Mouse (Mus musculus) small intestine, adult 2 months (tissue): ENCODE measurements around the gene Olfr97.

Experiments
- CTCF ChIP-seq: fragments of 200-500 bp; IDR thresholded peaks from 2 replicates; pipeline ENCODE4 v1.5.1; 2012; ENCODE audit warnings: low read depth, mild to moderate bottlenecking, control low read depth, inconsistent platforms, low read length, moderate library complexity, mixed read lengths; ENCODE audit not compliant: insufficient replicate concordance, insufficient read length; ENCODE audit errors: extremely low read depth
- POLR2A ChIP-seq: fragments of 200-500 bp; IDR thresholded peaks from 2 replicates; pipeline ENCODE4 v1.6.1; 2012; ENCODE audit warnings: low read depth, mild to moderate bottlenecking, control low read depth, inconsistent platforms, low read length, moderate library complexity

GRCm38 (mm10) chr17:37196845-37197724 lies 40.0 kb downstream of the Olfr97 start:
- TF ChIP-seq CTCF: no peak
- TF ChIP-seq POLR2A: no peak
